Mouse (Mus musculus) heart, adult 2 months (tissue): ENCODE results near the gene Sacm1l.

Experiments used
- CTCF ChIP-seq: fragments of 200-600 bp; IDR thresholded peaks from 2 replicates; pipeline ENCODE4 v1.8.1; 2022; ENCODE audit warnings: antibody characterized with exemption, mild to moderate bottlenecking, moderate library complexity
- EP300 ChIP-seq: fragments of 200-500 bp; IDR thresholded peaks from 2 replicates; pipeline ENCODE4 v1.6.1; 2011; ENCODE audit warnings: low read depth, low read length, control low read depth; ENCODE audit not compliant: insufficient read depth
- POLR2A ChIP-seq: fragments of 200-500 bp; IDR thresholded peaks from 2 replicates; pipeline ENCODE4 v1.6.1; 2011; ENCODE audit warnings: mild to moderate bottlenecking, low read depth, low read length, control low read depth; ENCODE audit not compliant: insufficient read depth

DNA sequence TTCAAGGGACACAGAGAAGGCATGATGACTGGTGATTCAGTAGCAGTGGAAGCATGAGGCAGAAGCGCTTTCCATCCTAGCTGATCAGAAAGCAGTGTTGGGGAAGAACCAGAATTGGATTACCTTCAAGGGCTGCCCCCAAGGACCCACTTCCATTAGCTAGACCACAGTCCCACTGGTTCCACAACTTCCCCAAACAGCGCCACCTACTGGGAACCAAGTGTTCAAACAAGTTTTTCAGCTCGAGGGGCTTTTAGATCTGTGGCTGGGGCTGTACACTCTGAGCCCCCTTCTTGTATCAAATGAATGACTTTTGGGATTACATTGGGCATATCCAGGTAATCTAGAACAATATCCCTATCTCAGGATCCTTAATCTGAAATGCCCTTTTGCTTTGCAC is 5.9 kb upstream of the Sacm1l start:
- TF ChIP-seq CTCF = peak; percentile 86
- no peak for TF ChIP-seq POLR2A
- no peak for TF ChIP-seq EP300
